Mouse (Mus musculus) adrenal gland, postnatal 4 days (tissue): ENCODE data around the gene Sec1. TPM values are rescaled to one million over a fixed set of nuclear protein-coding genes. Genes with fewer than 3 reads are reported as not detected.

Experiments
- total RNA-seq, 2 experiments: library from RNA; stranded (reverse); gene quantifications; 2 replicates each; pipeline ENCODE4 v1.2.3; 2021

Gene Sec1
- total RNA-seq, 2 experiments from 2014 or later = 0.11 to 0.28 TPM

Other genes starting within 250 kb of the Sec1 start
- 100 to 1,000 TPM; 684 to 753 TPM for gene Ftl1, start 234.5 kb downstream of the Sec1 start, total RNA-seq
- 10 to 100 TPM; 75.8 to 78.4 TPM for gene Bax, start 227.5 kb downstream of the Sec1 start, total RNA-seq
- under 1 TPM; 0.45 to 0.54 TPM for gene Tulp2, start 212.5 kb downstream of the Sec1 start, total RNA-seq
- 10 to 100 TPM; 14.9 to 20.7 TPM for gene Gm45808, start 207.6 kb downstream of the Sec1 start, total RNA-seq
- 10 to 100 TPM; 35.0 to 38.8 TPM for gene Dhdh, start 205.6 kb downstream of the Sec1 start, total RNA-seq
- gene Nucb1, start 184.0 kb downstream of the Sec1 start, total RNA-seq = 100 to 1,000 TPM; 236 to 239 TPM
- 10 to 100 TPM; 36.9 to 45.1 TPM for gene Ppp1r15a, start 168.1 kb downstream of the Sec1 start, total RNA-seq
- gene Plekha4, start 168.1 kb downstream of the Sec1 start, total RNA-seq = 10 to 100 TPM; 12.5 to 17.5 TPM
- gene Hsd17b14, start 139.5 kb downstream of the Sec1 start, total RNA-seq = 1 to 10 TPM; 1.3 to 1.8 TPM
- gene Bcat2, start 124.2 kb downstream of the Sec1 start, total RNA-seq = 10 to 100 TPM; 96.4 to 96.5 TPM
- under 1 TPM in 1 of 2 experiments, not detected in 1; 0.34 TPM for gene Fgf21, start 78.9 kb downstream of the Sec1 start, total RNA-seq
- under 1 TPM in 1 of 2 experiments, not detected in 1; 0.22 TPM for gene Fut1, start 77.1 kb downstream of the Sec1 start, total RNA-seq
- 1 to 10 TPM in 1 of 2 experiments, under 1 TPM in 1; 0.54 to 1.1 TPM for gene Izumo1, start 72.6 kb downstream of the Sec1 start, total RNA-seq
- gene Rasip1, start 66.9 kb downstream of the Sec1 start, total RNA-seq = 10 to 100 TPM; 31.1 to 31.2 TPM
- gene Mamstr, start 54.4 kb downstream of the Sec1 start, total RNA-seq = 10 to 100 TPM; 11.5 to 14.2 TPM
- gene Fut2, start 28.0 kb downstream of the Sec1 start, total RNA-seq = under 1 TPM in 1 of 2 experiments, not detected in 1; 0.42 TPM
- under 1 TPM in 1 of 2 experiments, not detected in 1; 0.20 TPM for gene Ntn5, start 10.4 kb downstream of the Sec1 start, total RNA-seq
- gene Car11, start 5.4 kb upstream of the Sec1 start, total RNA-seq = 10 to 100 TPM; 15.1 to 16.4 TPM
- gene Dbp, start 10.7 kb upstream of the Sec1 start, total RNA-seq = 100 to 1,000 TPM; 101 to 129 TPM
- gene Rpl18, start 21.1 kb upstream of the Sec1 start, total RNA-seq = 1,000 to 10,000 TPM; 1,215 to 1,230 TPM
- 10 to 100 TPM; 30.1 to 33.3 TPM for gene Sphk2, start 23.6 kb upstream of the Sec1 start, total RNA-seq
- gene Fam83e, start 26.8 kb upstream of the Sec1 start, total RNA-seq = under 1 TPM; 0.45 to 0.62 TPM
- not detected for gene Spaca4, start 31.4 kb upstream of the Sec1 start, total RNA-seq
- gene Lmtk3, start 89.3 kb upstream of the Sec1 start, total RNA-seq = 10 to 100 TPM; 17.2 to 18.8 TPM
- gene Sult2b1, start 90.3 kb upstream of the Sec1 start, total RNA-seq = 1 to 10 TPM in 1 of 2 experiments, under 1 TPM in 1; 0.64 to 1.0 TPM
- gene Cyth2, start 120.2 kb upstream of the Sec1 start, total RNA-seq = 100 to 1,000 TPM; 124 to 126 TPM
- gene Kcnj14, start 130.4 kb upstream of the Sec1 start, total RNA-seq = under 1 TPM; 0.45 to 0.53 TPM
- 10 to 100 TPM; 28.2 to 28.3 TPM for gene Grwd1, start 136.5 kb upstream of the Sec1 start, total RNA-seq
- 100 to 1,000 TPM; 147 to 148 TPM for gene Kdelr1, start 178.4 kb upstream of the Sec1 start, total RNA-seq
- gene Grin2d, start 184.0 kb upstream of the Sec1 start, total RNA-seq = 1 to 10 TPM; 2.0 to 2.1 TPM
- under 1 TPM; 0.79 to 0.95 TPM for gene Syngr4, start 202.3 kb upstream of the Sec1 start, total RNA-seq
- gene Tmem143, start 202.5 kb upstream of the Sec1 start, total RNA-seq = 10 to 100 TPM; 30.2 to 33.3 TPM
- 100 to 1,000 TPM; 191 to 202 TPM for gene Emp3, start 227.0 kb upstream of the Sec1 start, total RNA-seq
- gene Ccdc114, start 229.7 kb upstream of the Sec1 start, total RNA-seq = 1 to 10 TPM; 8.8 to 10.0 TPM